Mouse (Mus musculus) lung, postnatal 0 days (tissue): ENCODE measurements around the gene Gm36028.

Experiments used
- CTCF ChIP-seq: IDR thresholded peaks from 2 replicates; pipeline ENCODE4 v1.5.1; 2016; ENCODE audit warnings: antibody characterized with exemption, mild to moderate bottlenecking
- EP300 ChIP-seq: IDR thresholded peaks from 2 replicates; pipeline ENCODE4 v1.6.1; 2016; ENCODE audit warnings: antibody characterized with exemption, mild to moderate bottlenecking, control low read depth

- TF ChIP-seq CTCF = no peak
- TF ChIP-seq EP300 = no peak
These were observed 16.5 kb upstream of the Gm36028 start for GRCm38 (mm10) chr16:37877406-37877805.
